Mouse (Mus musculus) adrenal gland, adult (tissue): Measurements from ENCODE around the gene Prkag2.
"Not testable (repeated sequence)": the region's sequence is repeated elsewhere in the genome, so short reads cannot be mapped to it uniquely, and the experiment has no call there.

Experiments
- DNase-seq, 2 experiments: peaks; one replicate each; pipeline ENCODE4 v3.0.0; 2022 to 2023; ENCODE audit warnings: low spot score in 1 of 2; ENCODE audit not compliant: inconsistent age in 2 of 2

Gene Prkag2

GRCm38 (mm10) chr5:24887271-24887670 is 213.2 kb downstream of the Prkag2 start:
- no peak for DNase-seq

DNA sequence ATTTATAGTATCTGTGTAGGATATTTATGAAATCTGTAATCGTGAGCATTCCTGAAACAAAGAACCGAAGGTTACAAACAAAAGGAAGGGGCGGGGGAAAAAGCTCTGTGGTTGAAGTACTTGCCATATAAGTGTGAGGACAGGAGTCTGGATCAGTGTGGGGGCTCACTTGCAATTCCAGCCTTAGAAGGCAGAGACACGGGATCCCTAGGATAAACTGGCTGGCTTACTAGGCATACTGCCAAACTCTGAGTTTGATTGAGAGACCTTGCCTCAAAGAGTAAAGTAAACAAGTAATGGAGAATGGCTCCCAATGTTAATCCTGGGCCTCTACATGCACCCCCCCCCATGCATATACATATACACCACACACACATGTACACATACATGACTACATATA is 221.7 kb downstream of the Prkag2 start:
- DNase-seq: no peak

- no peak for DNase-seq
Observed at GRCm38 (mm10) chr5:24877836-24878624, 222.4 kb downstream of the Prkag2 start.

DNA sequence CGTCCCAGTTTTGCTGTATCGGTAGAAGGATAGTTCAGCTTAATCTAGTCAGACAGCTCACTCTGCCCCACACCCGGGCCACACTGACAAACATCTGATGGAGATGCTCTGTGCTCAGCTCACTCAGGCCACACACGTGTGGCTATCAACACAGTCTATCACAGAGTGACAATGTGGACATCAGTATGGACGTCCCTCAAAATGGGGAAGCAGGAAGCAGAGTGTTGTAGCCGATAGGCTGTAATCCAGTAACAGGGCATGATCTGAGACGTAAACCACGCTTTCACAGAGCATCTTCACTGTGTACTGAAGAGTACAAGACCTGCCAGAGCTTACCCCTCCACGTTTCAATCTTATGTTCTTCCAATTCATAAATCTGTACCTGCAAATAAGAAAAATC is 223.8 kb downstream of the Prkag2 start:
- no peak for DNase-seq

- no peak for DNase-seq
Observed at GRCm38 (mm10) chr5:24874111-24874510, 226.3 kb downstream of the Prkag2 start.

GRCm38 (mm10) chr5:24873221-24873620 is 227.2 kb downstream of the Prkag2 start:
- no peak for DNase-seq

DNA sequence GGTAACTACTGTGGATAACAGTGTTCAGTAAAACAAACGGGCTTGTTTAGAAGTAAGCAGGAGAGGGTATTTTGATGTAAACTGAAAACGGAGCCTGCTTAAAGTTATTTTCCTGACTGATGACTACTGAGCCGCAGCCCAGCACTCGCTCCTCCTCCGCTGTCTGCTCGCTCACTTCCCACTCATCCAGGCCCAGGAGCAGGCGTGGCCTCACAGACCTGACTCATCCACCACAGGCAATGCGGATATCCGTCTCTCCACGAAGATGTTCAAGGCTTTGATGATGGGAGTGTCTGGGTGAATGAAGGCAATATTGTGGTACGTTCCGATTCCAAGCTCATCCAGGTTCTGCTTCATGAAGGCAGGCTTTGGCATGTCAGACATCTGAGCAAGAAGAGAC is 229.2 kb downstream of the Prkag2 start:
- DNase-seq: peak; percentile 63 to 78

- DNase-seq: no peak
Observed at GRCm38 (mm10) chr5:24869796-24870289, 230.6 kb downstream of the Prkag2 start.

DNA sequence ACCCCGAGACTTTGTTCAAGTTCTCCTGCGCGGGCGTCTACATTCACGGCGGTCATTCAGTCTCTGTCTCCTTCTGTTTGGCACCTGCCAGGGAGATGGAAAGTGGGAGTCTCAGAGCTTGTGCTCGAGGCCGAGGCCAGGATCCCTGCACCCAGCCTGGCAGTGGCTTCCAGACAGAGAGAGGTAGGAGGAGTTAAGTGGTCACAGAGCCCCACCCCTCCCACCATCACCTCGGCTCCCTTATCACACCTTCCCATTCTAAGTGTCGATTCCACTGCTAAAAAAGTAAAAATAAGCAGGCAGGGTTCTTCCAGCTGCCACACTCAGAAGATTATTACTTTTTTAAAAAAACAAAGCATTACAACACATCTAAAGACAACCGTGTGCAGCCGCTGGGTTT is 236.6 kb downstream of the Prkag2 start:
- DNase-seq: no peak

DNA sequence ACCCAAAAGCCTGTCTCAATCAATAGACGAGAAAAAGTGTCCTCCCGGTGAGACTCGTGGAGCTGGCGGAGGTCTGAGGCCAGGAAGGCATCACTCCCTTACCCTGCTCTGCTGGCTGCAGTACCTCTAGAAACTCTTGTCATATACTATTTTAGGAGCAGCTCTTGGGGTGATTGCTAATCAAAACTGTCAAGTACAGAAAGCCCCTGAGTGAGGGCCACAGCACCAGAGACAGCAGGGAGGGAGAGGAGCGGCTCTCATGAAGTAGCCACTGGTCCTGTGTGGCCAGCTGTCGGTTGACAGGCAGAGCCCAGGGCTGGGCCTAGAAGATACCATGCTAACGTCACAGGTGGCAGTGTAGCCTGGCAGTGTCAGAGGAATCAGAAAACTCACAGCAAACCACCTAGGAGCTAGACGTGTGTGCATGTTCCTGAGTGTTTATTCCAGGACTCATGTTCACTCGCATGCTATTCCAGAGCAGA is 239.0 kb downstream of the Prkag2 start:
- no peak for DNase-seq

DNA sequence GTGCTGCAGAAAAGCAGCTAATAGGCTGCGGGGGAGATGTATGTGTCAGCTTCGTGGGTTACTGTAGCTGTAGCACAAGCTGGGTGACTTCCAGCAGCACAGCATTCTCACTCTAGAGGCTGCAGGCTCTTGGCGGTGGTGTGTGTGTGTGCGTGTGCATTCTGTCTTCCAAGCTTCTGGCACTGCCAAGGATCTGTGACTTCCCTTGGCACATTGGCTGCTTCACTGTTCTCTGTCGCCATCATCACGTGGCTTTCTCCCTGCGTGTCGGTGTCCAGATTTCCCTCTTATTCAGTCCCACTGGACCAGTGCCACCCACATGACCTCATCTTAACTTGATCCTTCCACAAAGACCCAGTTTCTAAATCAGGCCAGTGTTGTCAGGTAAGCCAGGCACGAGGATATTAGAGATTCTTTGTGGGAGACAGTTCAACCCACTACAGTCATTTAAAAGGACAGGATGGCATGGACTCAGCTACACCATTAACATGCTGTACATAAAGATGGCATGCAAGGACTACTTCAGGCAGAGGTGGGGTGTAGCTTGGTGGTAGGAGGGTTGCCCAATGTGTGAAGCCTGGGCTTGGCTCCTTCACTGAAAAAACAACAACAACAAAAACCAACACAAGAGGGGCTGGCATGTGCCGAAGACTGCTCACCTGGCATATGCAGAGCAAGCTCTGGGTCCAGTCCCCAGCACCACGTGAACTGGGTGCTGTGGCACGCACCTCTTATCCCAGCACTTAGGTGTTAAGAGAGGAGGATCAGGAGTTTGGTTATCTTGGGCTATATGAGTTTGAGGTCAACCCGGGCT is 239.6 kb downstream of the Prkag2 start:
- DNase-seq: peak; percentile 54 to 77

DNA sequence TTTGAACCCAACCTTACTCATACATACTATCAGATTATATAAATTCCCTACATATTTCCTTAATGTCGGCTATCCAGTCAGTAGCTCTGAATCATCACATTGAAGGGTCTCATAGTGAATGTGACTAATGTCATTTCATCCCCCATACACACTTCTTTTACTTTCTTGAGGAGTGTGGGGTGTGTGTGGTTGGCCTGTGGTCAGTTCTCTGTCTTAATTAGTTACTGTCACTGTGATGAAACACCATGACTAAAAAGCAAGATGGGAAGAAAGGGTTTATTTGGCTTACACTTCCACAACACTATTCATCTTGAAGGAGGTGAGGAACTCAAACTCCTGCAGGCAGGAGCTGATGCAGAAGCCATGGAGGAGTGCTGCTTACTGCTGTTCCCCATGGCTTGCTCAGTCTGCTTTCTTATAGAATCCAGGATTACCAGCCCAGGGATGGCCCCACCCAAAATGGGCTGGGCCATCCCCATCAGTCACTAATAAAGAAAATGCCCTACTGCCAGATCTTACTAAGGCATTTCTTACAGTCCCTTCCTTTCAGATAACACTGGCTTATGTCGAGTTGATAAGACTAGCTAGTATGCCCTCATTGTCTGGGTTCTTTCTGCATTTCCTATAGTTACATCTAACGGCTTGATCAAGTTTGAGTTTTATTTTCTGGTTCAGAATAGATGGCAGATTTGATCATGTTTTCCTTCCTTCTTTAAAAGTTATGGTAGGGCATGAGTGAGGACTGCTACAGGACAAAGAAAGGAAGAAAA is 240.5 kb downstream of the Prkag2 start:
- no peak for DNase-seq

GRCm38 (mm10) chr5:24854827-24855600 is 245.4 kb downstream of the Prkag2 start:
- no peak for DNase-seq

DNA sequence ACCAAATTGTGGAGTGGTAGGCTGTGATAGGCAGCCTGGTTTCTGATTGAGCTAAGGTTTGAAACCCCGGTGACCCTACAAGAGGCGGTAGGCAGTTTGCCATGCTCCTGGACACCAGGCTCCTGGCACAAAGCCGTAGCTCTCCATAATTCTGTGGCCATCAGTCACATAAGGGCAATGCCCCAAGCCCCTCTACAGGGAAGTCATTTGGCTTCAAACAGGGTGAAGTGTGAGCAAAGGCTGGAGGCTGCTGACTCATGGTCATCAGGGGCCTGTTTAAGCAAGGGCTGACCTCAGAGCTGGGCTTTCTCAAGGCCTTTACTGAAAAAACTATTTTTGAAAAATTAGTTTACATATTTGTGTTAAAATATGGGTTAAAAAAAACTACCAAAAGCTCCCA is 246.2 kb downstream of the Prkag2 start:
- DNase-seq: peak; percentile 79 to 84

GRCm38 (mm10) chr5:24848261-24848660 is 252.2 kb downstream of the Prkag2 start:
- DNase-seq: not testable (repeated sequence)

DNA sequence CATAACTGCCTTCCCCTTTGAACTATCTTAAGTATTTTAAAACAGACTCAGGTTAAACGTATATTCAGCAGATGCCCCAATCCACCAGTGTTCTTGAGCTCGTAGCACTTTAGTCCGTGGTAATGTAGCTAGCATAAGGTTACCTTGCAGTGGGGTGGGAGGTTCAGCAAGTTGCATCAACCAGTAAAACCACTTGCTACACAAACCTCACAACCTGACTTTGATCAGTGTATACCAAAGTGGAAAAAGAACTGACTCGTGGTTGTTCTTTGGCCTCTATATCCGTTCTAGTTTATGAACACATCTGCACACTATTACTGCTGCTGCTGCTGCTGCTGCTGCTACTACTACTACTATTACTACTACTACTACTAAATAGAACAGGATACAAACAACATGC is 256.6 kb downstream of the Prkag2 start:
- DNase-seq: no peak

GRCm38 (mm10) chr5:24843103-24843475 is 257.4 kb downstream of the Prkag2 start:
- DNase-seq: no peak

DNA sequence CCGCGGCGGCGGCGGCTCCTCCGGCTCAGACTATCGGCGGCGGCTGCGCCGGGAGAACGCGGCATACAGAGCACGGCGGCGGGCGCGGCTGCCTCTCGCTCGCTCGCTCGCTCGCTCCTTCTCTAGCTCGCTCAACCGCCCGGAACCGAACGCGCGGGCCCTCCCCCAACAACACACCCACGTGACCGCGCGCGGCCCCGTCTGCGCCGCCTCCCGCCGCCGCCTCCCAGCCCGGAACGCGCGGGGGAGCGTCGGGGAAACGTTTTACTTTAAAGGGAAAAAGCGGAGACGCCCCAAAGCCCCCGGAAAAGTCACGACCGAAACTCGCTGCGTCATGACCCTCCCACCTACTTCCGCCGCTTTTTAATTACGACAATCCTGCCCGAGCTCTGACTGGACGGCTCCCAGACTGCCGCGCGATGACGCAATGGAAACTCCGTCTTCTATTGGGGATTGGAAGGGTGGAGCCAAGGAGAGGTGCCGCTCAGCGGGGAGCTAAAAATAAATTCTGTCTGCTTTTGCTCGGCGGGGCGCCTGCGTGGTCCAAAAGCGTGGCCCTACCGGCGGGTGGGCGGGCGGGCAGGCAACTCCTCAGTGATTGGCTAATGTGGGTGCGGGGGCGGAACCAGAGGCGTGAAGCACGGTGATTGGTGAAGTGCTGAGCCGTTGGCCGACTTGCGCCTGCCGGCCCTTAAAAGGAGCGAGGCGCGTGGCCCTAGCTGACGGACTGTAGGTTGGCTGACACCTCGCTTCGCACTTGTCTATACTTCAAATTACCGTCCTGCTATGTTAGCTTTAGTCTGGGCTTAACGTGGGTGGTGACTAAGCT is 258.0 kb downstream of the Prkag2 start, which contains the start of gene Rheb:
Rheb (minus strand) TSS at position 351 of the 829 bp plus-strand sequence.
- DNase-seq: peak; percentile 99 to 100

DNA sequence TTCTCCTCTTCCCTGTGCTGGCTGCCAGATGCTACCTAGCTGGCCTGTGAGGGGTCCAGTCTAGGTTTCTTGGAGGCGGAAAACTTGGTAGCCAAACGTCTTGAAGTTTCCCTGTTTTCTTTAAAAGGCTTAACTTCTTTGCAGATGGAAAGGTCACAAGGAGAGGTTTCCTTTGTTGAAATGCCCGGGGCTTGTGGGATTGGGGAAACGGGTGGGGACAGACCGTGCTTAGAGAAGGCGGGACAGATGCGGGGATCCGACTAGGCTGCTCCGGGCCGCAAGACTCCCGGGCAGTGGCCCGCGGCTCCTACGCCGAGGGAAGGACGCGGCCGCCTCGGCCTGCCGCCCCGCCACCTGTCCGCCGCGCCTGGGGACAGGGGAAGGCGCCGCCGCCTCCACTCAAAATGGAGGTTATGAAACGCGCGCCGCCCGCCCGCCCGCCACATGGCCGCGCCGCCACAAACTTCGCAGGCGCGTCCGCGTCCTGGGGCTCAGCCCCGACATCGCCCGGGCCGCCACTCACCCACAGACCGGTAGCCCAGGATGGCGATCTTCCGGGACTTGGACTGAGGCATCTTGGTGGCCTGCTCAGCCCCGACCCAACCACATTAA is 258.7 kb downstream of the Prkag2 start:
- DNase-seq: no peak
